Mouse (Mus musculus) MEL (cell line): ENCODE results near the gene Palb2. TPM values are rescaled to one million over a fixed set of nuclear protein-coding genes. Genes with fewer than 3 reads are reported as not detected.
A peak's percentile ranks its signal among the peaks of the same experiment; 100 is the strongest.

Source experiments
- DNase-seq: peaks from one replicate; pipeline ENCODE4 v3.0.0; 2011; ENCODE audit warnings: low read depth, low spot score
- H3K27ac ChIP-seq: 2 replicates; pipeline ENCODE4 v1.5.1; 2012; ENCODE audit warnings: low read depth, mild to moderate bottlenecking, control low read depth, low read length, moderate library complexity; ENCODE audit not compliant: control insufficient read depth
- H3K27me3 ChIP-seq, 2 experiments: fragments of 150-350 bp in 1 of 2; sonication (generic) in 1 of 2; 2 replicates each; pipeline ENCODE4 v1.6.1; 2012; ENCODE audit warnings: low read length in 2 of 2, mild to moderate bottlenecking in 2 of 2, improper control_type of control experiment in 1 of 2, moderate library complexity in 1 of 2; ENCODE audit not compliant: insufficient read depth in 2 of 2, control insufficient read depth in 1 of 2
- H3K36me3 ChIP-seq, 2 experiments: 2 replicates each; pipeline ENCODE4 v1.6.1; 2012 to 2014; ENCODE audit warnings: low read length in 2 of 2, improper control_type of control experiment in 1 of 2, inconsistent platforms in 1 of 2, mild to moderate bottlenecking in 1 of 2; ENCODE audit not compliant: insufficient read depth in 2 of 2, control insufficient read depth in 1 of 2
- H3K4me1 ChIP-seq, 2 experiments: fragments of 150-350 bp in 1 of 2; sonication (generic) in 1 of 2; 2 replicates each; pipeline ENCODE4 v1.6.1; 2012; ENCODE audit warnings: low read length in 2 of 2, improper control_type of control experiment in 1 of 2, mild to moderate bottlenecking in 1 of 2; ENCODE audit not compliant: insufficient read depth in 2 of 2, control insufficient read depth in 1 of 2
- H3K4me3 ChIP-seq, 2 experiments: fragments of 150-350 bp in 1 of 2; sonication (generic) in 1 of 2; 2 replicates each; pipeline ENCODE4 v1.5.1; 2012; ENCODE audit warnings: low read depth in 2 of 2, low read length in 2 of 2, mild to moderate bottlenecking in 2 of 2, moderate library complexity in 2 of 2, control low read depth in 1 of 2, improper control_type of control experiment in 1 of 2; ENCODE audit not compliant: control insufficient read depth in 1 of 2, insufficient read depth in 1 of 2
- H3K79me2 ChIP-seq: 2 replicates; pipeline ENCODE4 v1.6.1; 2012; ENCODE audit warnings: mild to moderate bottlenecking, low read length, moderate library complexity; ENCODE audit not compliant: control insufficient read depth, poor library complexity, insufficient read depth
- H3K9ac ChIP-seq: 2 replicates; pipeline ENCODE4 v1.6.1; 2012; ENCODE audit warnings: low read depth, mild to moderate bottlenecking, control low read depth, low read length, moderate library complexity; ENCODE audit not compliant: control insufficient read depth, poor library complexity, severe bottlenecking
- H3K9me3 ChIP-seq: fragments of 150-350 bp; sonication (generic); replicated peaks from 2 replicates; pipeline ENCODE4 v1.6.1; 2012; ENCODE audit warnings: mild to moderate bottlenecking, low read length, improper control_type of control experiment, moderate library complexity; ENCODE audit not compliant: insufficient read depth
- BHLHE40 ChIP-seq: IDR thresholded peaks from 2 replicates; pipeline ENCODE4 v1.6.1; 2012; ENCODE audit warnings: low read depth, mild to moderate bottlenecking, inconsistent platforms, low read length, improper control_type of control experiment, borderline replicate concordance
- CHD1 ChIP-seq: IDR thresholded peaks from 2 replicates; pipeline ENCODE4 v1.6.1; 2012; ENCODE audit warnings: low read depth, mild to moderate bottlenecking, inconsistent platforms, low read length, improper control_type of control experiment
- CHD2 ChIP-seq: IDR thresholded peaks from 2 replicates; pipeline ENCODE4 v1.6.1; 2011; ENCODE audit warnings: low read length, improper control_type of control experiment
- CTCF ChIP-seq, 3 experiments: IDR thresholded peaks in 2 of 3; conservative IDR thresholded peaks in 1 of 3; 2 replicates each; pipeline ENCODE4 v1.5.1; 2011 to 2012; ENCODE audit warnings: low read length in 3 of 3, low read depth in 2 of 3, mild to moderate bottlenecking in 2 of 3, improper control_type of control experiment in 1 of 3, inconsistent platforms in 1 of 3, mixed read lengths in 1 of 3, moderate library complexity in 1 of 3; ENCODE audit not compliant: control insufficient read depth in 1 of 3, insufficient read depth in 1 of 3, poor library complexity in 1 of 3, severe bottlenecking in 1 of 3
- ELF1 ChIP-seq: IDR thresholded peaks from 2 replicates; pipeline ENCODE4 v1.6.1; 2014; ENCODE audit warnings: low read depth, mild to moderate bottlenecking, inconsistent platforms, low read length, improper control_type of control experiment, moderate library complexity
- EP300 ChIP-seq, 2 experiments: IDR thresholded peaks; 2 replicates each; pipeline ENCODE4 v1.6.1; 2011; ENCODE audit warnings: improper control_type of control experiment in 2 of 2, low read length in 2 of 2, low read depth in 1 of 2, mild to moderate bottlenecking in 1 of 2
- ETS1 ChIP-seq: IDR thresholded peaks from 2 replicates; pipeline ENCODE4 v1.6.1; 2012; ENCODE audit warnings: low read depth, mild to moderate bottlenecking, inconsistent platforms, low read length, improper control_type of control experiment, moderate library complexity
- GATA1 ChIP-seq: IDR thresholded peaks from 2 replicates; pipeline ENCODE4 v1.6.1; 2011; ENCODE audit warnings: low read depth, low read length, improper control_type of control experiment
- HCFC1 ChIP-seq: IDR thresholded peaks from 2 replicates; pipeline ENCODE4 v1.6.1; 2012; ENCODE audit warnings: low read depth, mild to moderate bottlenecking, inconsistent platforms, low read length, improper control_type of control experiment, moderate library complexity
- MAFK ChIP-seq: IDR thresholded peaks from 2 replicates; pipeline ENCODE4 v1.6.1; 2011; ENCODE audit warnings: low read depth, mild to moderate bottlenecking, low read length, improper control_type of control experiment, borderline replicate concordance
- MAX ChIP-seq: IDR thresholded peaks from 2 replicates; pipeline ENCODE4 v1.6.1; 2011; ENCODE audit warnings: low read length, improper control_type of control experiment
- MAZ ChIP-seq: IDR thresholded peaks from 2 replicates; pipeline ENCODE4 v1.6.1; 2012; ENCODE audit warnings: low read depth, mild to moderate bottlenecking, inconsistent platforms, low read length, improper control_type of control experiment
- MXI1 ChIP-seq: IDR thresholded peaks from 2 replicates; pipeline ENCODE4 v1.6.1; 2011; ENCODE audit warnings: mild to moderate bottlenecking, low read depth, low read length, improper control_type of control experiment
- MYC ChIP-seq: IDR thresholded peaks from 2 replicates; pipeline ENCODE4 v1.6.1; 2011; ENCODE audit warnings: low read depth, mild to moderate bottlenecking, low read length, improper control_type of control experiment, moderate library complexity
- NELFE ChIP-seq: IDR thresholded peaks from 2 replicates; pipeline ENCODE4 v1.6.1; 2011; ENCODE audit warnings: low read depth, low read length, improper control_type of control experiment
- NRF1 ChIP-seq: IDR thresholded peaks from 2 replicates; pipeline ENCODE4 v1.6.1; 2014; ENCODE audit warnings: low read depth, mild to moderate bottlenecking, inconsistent platforms, low read length, improper control_type of control experiment, moderate library complexity; ENCODE audit not compliant: poor library complexity, insufficient read depth, severe bottlenecking
- POLR2A ChIP-seq, 2 experiments: IDR thresholded peaks; 2 replicates each; pipeline ENCODE4 v1.6.1; 2011 to 2012; ENCODE audit warnings: low read length in 2 of 2, mild to moderate bottlenecking in 2 of 2, control low read depth in 1 of 2, improper control_type of control experiment in 1 of 2, low read depth in 1 of 2, moderate library complexity in 1 of 2; ENCODE audit not compliant: control insufficient read depth in 1 of 2, insufficient read depth in 1 of 2, poor library complexity in 1 of 2
- POLR2AphosphoS2 ChIP-seq: IDR thresholded peaks from 2 replicates; pipeline ENCODE4 v1.6.1; 2011; ENCODE audit warnings: low read length, improper control_type of control experiment
- POLR2AphosphoS5 ChIP-seq: IDR thresholded peaks from 2 replicates; pipeline ENCODE4 v1.6.1; 2012; ENCODE audit warnings: low read depth, borderline replicate concordance, mild to moderate bottlenecking, inconsistent platforms, low read length, moderate library complexity, mixed read lengths
- SIN3A ChIP-seq: IDR thresholded peaks from 2 replicates; pipeline ENCODE4 v1.6.1; 2012; ENCODE audit warnings: low read length, improper control_type of control experiment, inconsistent platforms
- SMC3 ChIP-seq: IDR thresholded peaks from 2 replicates; pipeline ENCODE4 v1.6.1; 2011; ENCODE audit warnings: low read depth, low read length, improper control_type of control experiment
- TBP ChIP-seq: IDR thresholded peaks from 2 replicates; pipeline ENCODE4 v1.8.0; 2011; ENCODE audit warnings: low read depth, low read length, improper control_type of control experiment
- TCF12 ChIP-seq: IDR thresholded peaks from 2 replicates; pipeline ENCODE4 v1.6.1; 2014; ENCODE audit warnings: low read depth, mild to moderate bottlenecking, inconsistent platforms, low read length, improper control_type of control experiment, moderate library complexity
- UBTF ChIP-seq: IDR thresholded peaks from 2 replicates; pipeline ENCODE4 v1.6.1; 2012; ENCODE audit warnings: low read depth, mild to moderate bottlenecking, inconsistent platforms, low read length, improper control_type of control experiment, moderate library complexity, borderline replicate concordance; ENCODE audit not compliant: insufficient read depth
- USF1 ChIP-seq: IDR thresholded peaks from 2 replicates; pipeline ENCODE4 v1.6.1; 2014; ENCODE audit warnings: low read depth, mild to moderate bottlenecking, inconsistent platforms, low read length, improper control_type of control experiment, moderate library complexity
- ZC3H11A ChIP-seq: IDR thresholded peaks from 2 replicates; pipeline ENCODE4 v1.6.1; 2012; ENCODE audit warnings: low read depth, mild to moderate bottlenecking, inconsistent platforms, low read length, improper control_type of control experiment
- ZKSCAN1 ChIP-seq: IDR thresholded peaks from 2 replicates; pipeline ENCODE4 v1.6.1; 2012; ENCODE audit warnings: low read depth, mild to moderate bottlenecking, inconsistent platforms, low read length, improper control_type of control experiment, moderate library complexity
- ZNF384 ChIP-seq: IDR thresholded peaks from 2 replicates; pipeline ENCODE4 v1.6.1; 2012; ENCODE audit warnings: low read depth, mild to moderate bottlenecking, inconsistent platforms, low read length, improper control_type of control experiment
- polyA plus RNA-seq, 2 experiments: library from polyadenylated mRNA; stranded (reverse) in 1 of 2; unstranded in 1 of 2; fragments of >175 nt in 1 of 2; fragments of >200 nt in 1 of 2; gene quantifications; 2 replicates each; pipeline versions ENCODE4 v1.2.1 to v1.2.4; 2012; ENCODE audit warnings: low replicate concordance in 2 of 2, low read depth in 1 of 2; ENCODE audit not compliant: insufficient read length in 2 of 2, insufficient read depth in 1 of 2, missing spikeins in 1 of 2
- total RNA-seq: library from RNA; depleted of rRNA; stranded (reverse); fragments of 300-350 nt; gene quantifications from 2 replicates; pipeline ENCODE4 v1.2.3, GENCODE M21; 2012

The Palb2 gene
- total and polyA plus RNA-seq, 3 experiments: 17.7 to 20.8 TPM; not detected in 1

DNA sequence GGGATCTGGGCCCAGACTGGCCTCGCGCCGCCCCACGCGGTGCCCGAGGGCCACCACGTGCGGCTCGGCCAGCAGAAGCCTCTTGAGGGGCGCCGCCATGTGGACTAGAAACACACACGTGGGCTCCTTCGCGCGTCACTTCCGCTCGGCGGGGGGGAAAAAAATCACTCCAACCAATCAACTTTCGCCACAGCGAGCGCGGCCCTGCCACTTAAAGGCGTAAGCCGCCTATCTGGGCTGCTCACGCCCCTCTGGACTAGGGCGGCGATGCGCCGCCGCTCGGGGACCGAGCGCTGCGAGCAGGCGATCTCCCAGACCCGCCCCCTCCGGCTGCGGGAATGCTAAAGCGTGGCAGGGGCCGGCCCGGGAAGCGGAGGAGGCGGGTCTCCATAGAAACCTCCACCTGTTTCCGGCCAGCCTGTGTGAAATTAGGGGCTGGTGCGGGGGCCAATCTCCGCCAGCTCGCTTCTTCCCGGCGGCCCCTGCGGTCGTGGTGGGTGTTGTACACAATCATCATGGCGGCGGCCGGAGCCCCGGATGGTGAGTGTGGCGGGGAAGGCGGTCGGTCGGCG lies 65.8 kb downstream of the Palb2 start, which contains the start of the genes Ubfd1 and Ears2:
Gene Ubfd1 (plus strand): TSS at position 231 of the 572 bp plus-strand sequence.
Gene Ears2 (minus strand): TSS at position 319 of the 572 bp plus-strand sequence.
- Histone ChIP-seq H3K4me1 (peaks cover 5 to 6% of the 10 kb centered on the region in 2 experiments), H3K27ac (peak within 1 kb of the TSS; percentile 59), H3K79me2 (peaks cover 32% of the 10 kb centered on the region), H3K27me3 (no peaks in the 10 kb centered on the region), H3K36me3 (peaks cover 3 to 22% of the 10 kb centered on the region in 2 experiments; a peak in 2 of 4 replicates), H3K9me3 (no peaks in the 10 kb centered on the region), H3K4me3 (peak within 1 kb of the TSS; percentile 85 to 94), H3K9ac (peak within 1 kb of the TSS; percentile 93)
- peak; percentile 98 for DNase-seq
- TF ChIP-seq POLR2A (IDR thresholded peaks at IDR 0.05; ENCODE audit: control insufficient read depth in 1 of 2, insufficient read depth in 1 of 2, low read depth in 1 of 2, low read length in 2 of 2, poor library complexity in 1 of 2) (peak; percentile 33 to 69; a peak in 2 of 4 replicates), SMC3 (no peak), NELFE (no peak; the same call in 1 of the 2 replicates), USF1 (peak; percentile 85), ELF1 (no peak), TBP (0 out of 2 replicates have a peak, but pooled peaks have one; percentile 32), ZC3H11A (no peak), BHLHE40 (no peak), GATA1 (no peak), POLR2AphosphoS2 (no peak), NRF1 (peak; percentile 46; the same call in 1 of the 2 replicates), ZKSCAN1 (no peak), ETS1 (peak; percentile 93), EP300 (IDR thresholded peaks at IDR 0.05; ENCODE audit: low read depth in 1 of 2, low read length in 2 of 2) (peak in 1 of 2 experiments; percentile 30; a peak in 2 of 4 replicates), CHD2 (no peak), UBTF (0 out of 2 replicates have a peak, but pooled peaks have one; percentile 32), CHD1 (no peak), SIN3A (peak; percentile 92), MYC (peak; percentile 99), POLR2AphosphoS5 (no peak), ZNF384 (peak; percentile 61), MXI1 (peak; percentile 99), MAFK (no peak), MAX (peak; percentile 99), HCFC1 (peak; percentile 84), MAZ (peak; percentile 36; the same call in 1 of the 2 replicates), CTCF (IDR thresholded peaks at IDR 0.05 in 2 of 3, conservative IDR thresholded peaks at IDR 0.05 in 1 of 3; ENCODE audit: control insufficient read depth in 1 of 3, insufficient read depth in 1 of 3, low read depth in 2 of 3, low read length in 3 of 3, poor library complexity in 1 of 3, severe bottlenecking in 1 of 3) (no peak), TCF12 (peak; percentile 40)
